Mouse (Mus musculus): ENCODE results near the gene Tbc1d14. TPM values are rescaled to one million over a fixed set of nuclear protein-coding genes. Genes with fewer than 3 reads are reported as not detected.

Gene Tbc1d14
- total RNA-seq (2021): 100 to 1,000 TPM; 101 to 105 TPM
- long read RNA-seq, experiment 1, full-length matches to known transcripts: 30 of 52 reads
- long read RNA-seq, experiment 1, partial matches to known transcripts: 20 of 52 reads
- long read RNA-seq, experiment 1, other reads (novel, unspliced or antisense): 2 of 52 reads
- long read RNA-seq, experiment 2, full-length matches to known transcripts: 38 of 69 reads
- long read RNA-seq, experiment 2, partial matches to known transcripts: 9 of 69 reads
- long read RNA-seq, experiment 2, other reads (novel, unspliced or antisense): 22 of 69 reads

- TF ChIP-seq CTCF (conservative IDR thresholded peaks at IDR 0.05): no peak
- Histone ChIP-seq H3K27ac (no peak within 1 kb of the TSS), H3K4me3 (no peak within 1 kb of the TSS)
- DNase-seq (ENCODE audit: low spot score in 2 of 2): no peak
These were observed at the start of gene Tbc1d14 for GRCm38 (mm10) chr5:36593176-36593575. Gene Tbc1d14, minus strand, starts transcription at chr5:36593276.

GRCm38 (mm10) chr5:36625612-36626011 lies 32.5 kb upstream of the Tbc1d14 start:
- DNase-seq (ENCODE audit: low spot score in 2 of 2): no peak
- TF ChIP-seq CTCF (conservative IDR thresholded peaks at IDR 0.05): no peak
- Histone ChIP-seq H3K4me3 (no peak overlapping the region), H3K27ac (no peak overlapping the region)

GRCm38 (mm10) chr5:36623670-36624069 lies 30.6 kb upstream of the Tbc1d14 start:
- no peak for TF ChIP-seq CTCF (conservative IDR thresholded peaks at IDR 0.05)
- Histone ChIP-seq H3K27ac (no peak overlapping the region), H3K4me3 (no peak overlapping the region)
- no peak for DNase-seq (ENCODE audit: low spot score in 2 of 2)

- H3K27ac ChIP-seq: peak overlapping the region; percentile 52
- no peak overlapping the region for H3K4me3 ChIP-seq
- no peak for TF ChIP-seq CTCF (conservative IDR thresholded peaks at IDR 0.05)
- DNase-seq (ENCODE audit: low spot score in 2 of 2): no peak
These were observed 28.0 kb upstream of the Tbc1d14 start for GRCm38 (mm10) chr5:36621058-36621449.

GRCm38 (mm10) chr5:36620409-36621057 lies 27.5 kb upstream of the Tbc1d14 start:
- Histone ChIP-seq H3K27ac (peak overlapping the region; percentile 52), H3K4me3 (no peak overlapping the region)
- TF ChIP-seq CTCF (conservative IDR thresholded peaks at IDR 0.05): no peak
- no peak for DNase-seq (ENCODE audit: low spot score in 2 of 2)

GRCm38 (mm10) chr5:36618890-36619289 lies 25.8 kb upstream of the Tbc1d14 start:
- no peak overlapping the region for H3K4me3 ChIP-seq
- DNase-seq (ENCODE audit: low spot score in 2 of 2): peak in 1 of 2 experiments; percentile 24
- H3K27ac ChIP-seq: peak overlapping the region; percentile 52
- TF ChIP-seq CTCF (conservative IDR thresholded peaks at IDR 0.05): no peak

- no peak overlapping the region for H3K4me3 ChIP-seq
- no peak for TF ChIP-seq CTCF (conservative IDR thresholded peaks at IDR 0.05)
- peak overlapping the region; percentile 52; the same call in 1 of the 2 replicates for H3K27ac ChIP-seq
- no peak for DNase-seq (ENCODE audit: low spot score in 2 of 2)
These were observed 25.3 kb upstream of the Tbc1d14 start for GRCm38 (mm10) chr5:36618356-36618755.

GRCm38 (mm10) chr5:36614124-36614523 lies 21.0 kb upstream of the Tbc1d14 start:
- DNase-seq (ENCODE audit: low spot score in 2 of 2): no peak
- no peak overlapping the region for H3K27ac ChIP-seq
- no peak for TF ChIP-seq CTCF (conservative IDR thresholded peaks at IDR 0.05)
- no peak overlapping the region for H3K4me3 ChIP-seq

- peak overlapping the region; percentile 12; the same call in 1 of the 2 replicates for H3K27ac ChIP-seq
- no peak for TF ChIP-seq CTCF (conservative IDR thresholded peaks at IDR 0.05)
- DNase-seq (ENCODE audit: low spot score in 2 of 2): no peak
- H3K4me3 ChIP-seq: no peak overlapping the region
These were observed 15.9 kb upstream of the Tbc1d14 start for GRCm38 (mm10) chr5:36608939-36609499.

- Histone ChIP-seq H3K27ac (peak overlapping the region; percentile 78; the same call in 1 of the 2 replicates), H3K4me3 (no peak overlapping the region)
- peak; percentile 88 for TF ChIP-seq CTCF (conservative IDR thresholded peaks at IDR 0.05)
- peak; percentile 34 to 56 for DNase-seq (ENCODE audit: low spot score in 2 of 2)
These were observed 10.0 kb upstream of the Tbc1d14 start for GRCm38 (mm10) chr5:36603031-36603430.

GRCm38 (mm10) chr5:36602028-36602427 lies 9.0 kb upstream of the Tbc1d14 start:
- no peak for DNase-seq (ENCODE audit: low spot score in 2 of 2)
- H3K27ac ChIP-seq: peak overlapping the region; percentile 78
- no peak overlapping the region for H3K4me3 ChIP-seq
- TF ChIP-seq CTCF (conservative IDR thresholded peaks at IDR 0.05): no peak

- TF ChIP-seq CTCF (conservative IDR thresholded peaks at IDR 0.05): no peak
- peak in 1 of 2 experiments; percentile 52 for DNase-seq (ENCODE audit: low spot score in 2 of 2)
These were observed 8.4 kb upstream of the Tbc1d14 start for GRCm38 (mm10) chr5:36601492-36601891.

GRCm38 (mm10) chr5:36598883-36599282 lies 5.8 kb upstream of the Tbc1d14 start:
- DNase-seq (ENCODE audit: low spot score in 2 of 2): no peak
- no peak overlapping the region for H3K27ac ChIP-seq
- H3K4me3 ChIP-seq: no peak overlapping the region
- no peak for TF ChIP-seq CTCF (conservative IDR thresholded peaks at IDR 0.05)

More at GRCm38 (mm10) chr5:36601492-36601891, 8.4 kb upstream of the Tbc1d14 start:
- Histone ChIP-seq H3K4me3 (no peak overlapping the region), H3K27ac (peak overlapping the region; percentile 78)
